7 mouse cellular contexts compared by ENCODE assay signal in genomic region chr8:3220502-3220901, GRCm38 (mm10). TPM values are rescaled to one million over a fixed set of nuclear protein-coding genes. Genes with fewer than 3 reads are reported as not detected.
A peak's percentile ranks its signal among the peaks of the same experiment; 100 is the strongest.
DNase-seq lines count a peak whose midpoint lies in the region; ATAC-seq and TF ChIP-seq lines count a peak whose summit lies in the region.

No protein-coding gene starts in this region.

- H3K4me1 ChIP-seq in testis, adult 2 months (ENCODE audit: control insufficient read depth, insufficient read depth, low read length): peaks cover 15% of the 10 kb centered on the region
- H3K4me1 ChIP-seq in intestine, embryonic 14.5 days (replicated peaks; ENCODE audit: control insufficient read depth, insufficient read depth, low read length): peaks cover 25% of the 10 kb centered on the region
- H3K4me1 ChIP-seq in liver, embryonic 16.5 days (ENCODE audit: control insufficient read depth, low read depth, low read length): peaks cover 31% of the 10 kb centered on the region
- peaks cover 36% of the 10 kb centered on the region for H3K4me1 ChIP-seq in neural tube, embryonic 15.5 days

- H3K4me3 ChIP-seq in testis, adult 2 months (ENCODE audit: control insufficient read depth, low read depth, low read length): peak overlapping the region; percentile 79
- peak overlapping the region; percentile 50 for H3K4me3 ChIP-seq in intestine, embryonic 14.5 days (ENCODE audit: low read depth, low read length)
- H3K4me3 ChIP-seq in liver, embryonic 16.5 days (ENCODE audit: low read depth, low read length): peak overlapping the region; percentile 68
- H3K4me3 ChIP-seq in neural tube, embryonic 15.5 days (replicated peaks): peak overlapping the region; percentile 61

- H3K9ac ChIP-seq in intestine, embryonic 14.5 days (ENCODE audit: low read length): peak overlapping the region; percentile 25; the same call in 1 of the 2 replicates
- peak overlapping the region; percentile 13 for H3K9ac ChIP-seq in liver, embryonic 16.5 days (ENCODE audit: low read depth, low read length)
- peak overlapping the region; percentile 72 for H3K9ac ChIP-seq in neural tube, embryonic 15.5 days (replicated peaks)

- no peaks in the 10 kb centered on the region for H3K36me3 ChIP-seq in testis, adult 2 months (ENCODE audit: control insufficient read depth, insufficient read depth, low read length)
- H3K36me3 ChIP-seq in intestine, embryonic 14.5 days (ENCODE audit: control insufficient read depth, insufficient read depth, low read length): no peaks in the 10 kb centered on the region
- H3K36me3 ChIP-seq in liver, embryonic 16.5 days (ENCODE audit: control insufficient read depth, insufficient read depth): no peaks in the 10 kb centered on the region
- H3K36me3 ChIP-seq in neural tube, embryonic 15.5 days: no peaks in the 10 kb centered on the region

- no peaks in the 10 kb centered on the region for H3K27me3 ChIP-seq in testis, adult 2 months (ENCODE audit: control insufficient read depth, insufficient read depth, low read length)
- H3K27me3 ChIP-seq in intestine, embryonic 14.5 days (replicated peaks; ENCODE audit: control insufficient read depth, insufficient read depth, low read length): no peaks in the 10 kb centered on the region
- no peaks in the 10 kb centered on the region for H3K27me3 ChIP-seq in liver, embryonic 16.5 days (ENCODE audit: control insufficient read depth, insufficient read depth, low read depth, low read length)
- H3K27me3 ChIP-seq in neural tube, embryonic 15.5 days (replicated peaks): no peaks in the 10 kb centered on the region

- no peak for DNase-seq in testis, postnatal 10 days (ENCODE audit: low spot score)
- peak; percentile 37 for DNase-seq in embryo, embryonic 11.5 days (ENCODE audit: low read depth, low spot score)
- DNase-seq in intestine, embryonic 14.5 days (ENCODE audit: low spot score): peak; percentile 68
- DNase-seq in gastrocnemius, postnatal 25 days: no peak

- peak overlapping the region; percentile 67 for H3K4me2 ChIP-seq in intestine, embryonic 14.5 days (ENCODE audit: low read length)
- H3K4me2 ChIP-seq in liver, embryonic 16.5 days (ENCODE audit: low read depth, low read length): peak overlapping the region; percentile 93
- H3K4me2 ChIP-seq in neural tube, embryonic 15.5 days: peak overlapping the region; percentile 80

- 2% methylated on average over 9 of the region's 9 CpGs for WGBS in intestine, embryonic 14.5 days
- 7% methylated on average over 9 of the region's 9 CpGs for WGBS in liver, embryonic 16.5 days (ENCODE audit: insufficient replicate concordance)
- WGBS in neural tube, embryonic 15.5 days: 9% methylated on average over 9 of the region's 9 CpGs

- H3K27ac ChIP-seq in testis, adult 2 months (ENCODE audit: control insufficient read depth, insufficient read depth, low read depth, low read length): peak overlapping the region; percentile 54; the same call in 1 of the 2 replicates
- H3K27ac ChIP-seq in intestine, embryonic 14.5 days (ENCODE audit: low read depth): peak overlapping the region; percentile 89
- peak overlapping the region; percentile 86 for H3K27ac ChIP-seq in liver, embryonic 16.5 days (ENCODE audit: low read length)
- peak overlapping the region; percentile 92 for H3K27ac ChIP-seq in neural tube, embryonic 15.5 days (replicated peaks)

- H3K9me3 ChIP-seq in intestine, embryonic 14.5 days (ENCODE audit: control insufficient read depth, low read length): no peaks in the 10 kb centered on the region
- no peaks in the 10 kb centered on the region for H3K9me3 ChIP-seq in liver, embryonic 16.5 days (replicated peaks; ENCODE audit: control insufficient read depth, low read length)
- H3K9me3 ChIP-seq in neural tube, embryonic 15.5 days (replicated peaks): no peaks in the 10 kb centered on the region

- no peak for TF ChIP-seq POLR2A in testis, adult 2 months (IDR thresholded peaks at IDR 0.05; ENCODE audit: control insufficient read depth, low read depth, low read length)

- no peak for TF ChIP-seq CTCF in testis, adult 2 months (IDR thresholded peaks at IDR 0.05; ENCODE audit: control insufficient read depth, insufficient read depth, insufficient replicate concordance, low read depth, low read length)

- peak; percentile 51 for ATAC-seq in intestine, embryonic 14.5 days (replicated peaks; ENCODE audit: low FRiP score, low TSS enrichment, low read depth)
- ATAC-seq in liver, embryonic 16.5 days (ENCODE audit: low read depth): 0 out of 2 replicates have a peak, but pooled peaks have one; percentile 0
- peak; percentile 85 for ATAC-seq in neural tube, embryonic 15.5 days (ENCODE audit: low FRiP score)

RNA-seq across cellular contexts. Expression of gene Insr, which starts 58.9 kb away (rescaled TPM):
- polyA plus RNA-seq in testis, adult 2 months (2012; rRNA removed): 5.2 and 5.8 TPM in 2 replicates
- polyA plus RNA-seq in intestine, embryonic 14.5 days (2014; fragmentation: Nextera tagmentation; extraction: Ambion mirVana): 37.6 and 41.0 TPM in 2 replicates
- polyA plus RNA-seq in liver, embryonic 16.5 days (2015; fragmentation: Nextera tagmentation; extraction: Ambion mirVana): 23.6 and 26.7 TPM in 2 replicates
- 50.7 and 52.0 TPM in 2 replicates for polyA plus RNA-seq in neural tube, embryonic 15.5 days (2015; fragmentation: Nextera tagmentation; extraction: Ambion mirVana)
- total RNA-seq in gastrocnemius, postnatal 25 days (2021): 10 to 100 TPM; 51.6 to 55.8 TPM

Comparison
In these comparisons a context has a peak if more than half of its experiments do, and no peak if none do; other contexts are left out.
1. DNase-seq: peak in embryo, embryonic 11.5 days (single experiment) and intestine, embryonic 14.5 days (single experiment); none in testis, postnatal 10 days (single experiment) and gastrocnemius, postnatal 25 days (single experiment).
2. ATAC-seq: peak in every context shown above with its lines; median percentile 85 in neural tube, embryonic 15.5 days; 51 in intestine, embryonic 14.5 days; 0 in liver, embryonic 16.5 days.
3. H3K9ac ChIP-seq: peak in every context shown above with its lines; median percentile 72 in neural tube, embryonic 15.5 days; 25 in intestine, embryonic 14.5 days; 13 in liver, embryonic 16.5 days.
4. Peak in every context shown above with its lines, with median percentiles within 50 percentile points of each other: H3K27ac ChIP-seq, H3K4me3 ChIP-seq and H3K4me2 ChIP-seq.